Comparison of ENCODE assay signal across 9 mouse cellular contexts in genomic region chr2:65846000-65846755, GRCm38 (mm10). TPM values are rescaled to one million over a fixed set of nuclear protein-coding genes. Genes with fewer than 3 reads are reported as not detected.
A peak's percentile ranks its signal among the peaks of the same experiment; 100 is the strongest.
DNase-seq lines count a peak whose midpoint lies in the region; ATAC-seq and TF ChIP-seq lines count a peak whose summit lies in the region.
"Had no signal": no experiment of that assay in that cellular context is flagged by ENCODE, and none has a peak within 500 bp of the region (broad histone marks: within the 10 kb centered on the region; RNA-seq: fewer than 3 reads in every experiment).

No protein-coding gene starts in this region.

- H3K27me3 ChIP-seq in kidney, embryonic 15.5 days = no peaks in the 10 kb centered on the region

- peak overlapping the region; percentile 66 for H3K4me2 ChIP-seq in kidney, embryonic 15.5 days

- H3K4me1 ChIP-seq in kidney, embryonic 15.5 days = 0 out of 2 replicates have a peak, but pooled peaks cover 11% of the 10 kb centered on the region
- H3K4me1 ChIP-seq in cortical plate, adult 2 months (ENCODE audit: control insufficient read depth, insufficient read depth, low read length) = no peaks in the 10 kb centered on the region

- ATAC-seq in kidney, embryonic 15.5 days (replicated peaks; ENCODE audit: low FRiP score) = no peak
- no peak for ATAC-seq in CD4-positive, CD25-positive, alpha-beta regulatory T cell, adult 4 months

- H3K9me3 ChIP-seq in kidney, embryonic 15.5 days (replicated peaks) = no peaks in the 10 kb centered on the region

- no peaks in the 10 kb centered on the region for H3K36me3 ChIP-seq in kidney, embryonic 15.5 days

- peak overlapping the region; percentile 44 for H3K9ac ChIP-seq in kidney, embryonic 15.5 days

- no peak for TF ChIP-seq CTCF in cortical plate, adult 2 months (IDR thresholded peaks at IDR 0.05; ENCODE audit: extremely low read depth, insufficient read depth, low read length)

- no peak overlapping the region; the same call in 1 of the 2 replicates for H3K27ac ChIP-seq in kidney, embryonic 15.5 days
- 0 out of 2 replicates have a peak overlapping the region, but pooled peaks have one; percentile 17 for H3K27ac ChIP-seq in cortical plate, adult 2 months (ENCODE audit: insufficient read depth, low read length)

- no peak for DNase-seq in kidney, adult 11 months
- peak; percentile 35 for DNase-seq in forelimb bud, embryonic 11.5 days (ENCODE audit: low read depth, low spot score)
- peak; percentile 45 for DNase-seq in mesoderm, embryonic 11.5 days (ENCODE audit: low read depth, low spot score)
- DNase-seq in adipocyte (ENCODE audit: low spot score) = no peak
- DNase-seq in spleen, postnatal 36 days (ENCODE audit: low spot score in 2 of 2) = no peak

- WGBS in kidney, embryonic 15.5 days = 2% methylated on average over 22 of the region's 22 CpGs

- TF ChIP-seq POLR2A in cortical plate, adult 2 months (IDR thresholded peaks at IDR 0.05; ENCODE audit: extremely low read depth, insufficient read depth, low read length) = no peak

- H3K4me3 ChIP-seq in kidney, embryonic 15.5 days (replicated peaks) = peak overlapping the region; percentile 49
- peak overlapping the region; percentile 78 for H3K4me3 ChIP-seq in cortical plate, adult 2 months (ENCODE audit: insufficient read depth, low read length)

RNA-seq across cellular contexts. Expression of gene Csrnp3, which starts 0.6 kb away (rescaled TPM):
- 2.3 and 2.5 TPM in 2 replicates for polyA plus RNA-seq in kidney, embryonic 15.5 days (2015; fragmentation: Nextera tagmentation; extraction: Ambion mirVana)
- polyA plus RNA-seq in cortical plate, adult 2 months (2012; rRNA removed) = 35.7 and 36.0 TPM in 2 replicates
- polyA plus RNA-seq in CD4-positive, CD25-positive, alpha-beta regulatory T cell, adult 4 months (2017; shearing (Covaris generic)) = not detected
- polyA plus RNA-seq: liver, adult 2 months had no signal

Comparison
In these comparisons a context has a peak if more than half of its experiments do, and no peak if none do; other contexts are left out.
1. DNase-seq: peak in forelimb bud, embryonic 11.5 days (single experiment) and mesoderm, embryonic 11.5 days (single experiment); none in kidney, adult 11 months (single experiment), adipocyte (single experiment) and spleen, postnatal 36 days (0 of 2).
2. RNA of gene Csrnp3, which starts 0.6 kb away (polyA plus RNA-seq): 35.7 to 36.0 TPM in cortical plate, adult 2 months; 2.3 to 2.5 TPM in kidney, embryonic 15.5 days and not detected in CD4-positive, CD25-positive, alpha-beta regulatory T cell, adult 4 months; every median in the first group is over 10 times any median in the second.